Mouse (Mus musculus): ENCODE results near the gene Zbtb38.

DNA sequence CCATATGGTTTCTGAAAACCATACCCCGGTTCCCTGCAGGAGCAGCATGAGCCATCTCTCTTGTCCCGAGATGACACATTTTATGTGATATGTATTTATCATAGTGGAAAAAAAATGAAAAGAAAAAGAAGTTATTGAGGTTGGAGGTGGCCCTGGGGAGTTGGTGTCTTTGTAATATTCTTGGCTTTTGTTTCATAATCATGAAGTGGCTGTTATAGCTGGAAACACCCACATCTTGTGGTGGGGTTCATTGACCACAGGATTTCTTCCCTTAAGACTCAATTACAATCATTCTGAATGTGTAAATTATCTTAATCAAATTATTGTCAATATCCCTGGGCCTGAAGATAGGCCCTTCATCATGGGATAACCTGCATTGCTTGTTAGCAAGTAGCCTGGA is 107.8 kb downstream of the Zbtb38 start:
- TF ChIP-seq CTCF (IDR thresholded peaks at IDR 0.05; ENCODE audit: low read depth) (no peak), EP300 (IDR thresholded peaks at IDR 0.05; ENCODE audit: low read depth) (no peak)
